Mouse (Mus musculus) telencephalon, adult 2 months (tissue): ENCODE data around the gene Cobl.

Source experiments
- DNase-seq: peaks from one replicate; pipeline ENCODE4 v3.0.0-alpha.2; 2011; ENCODE audit warnings: low read depth, low spot score

Gene Cobl

GRCm38 (mm10) chr11:12219594-12220530 is 244.9 kb downstream of the Cobl start:
- no peak for DNase-seq

- DNase-seq: no peak
Observed at GRCm38 (mm10) chr11:12216897-12217296, 247.9 kb downstream of the Cobl start.

- no peak for DNase-seq
Observed at GRCm38 (mm10) chr11:12215582-12215981, 249.2 kb downstream of the Cobl start.

GRCm38 (mm10) chr11:12208574-12208973 is 256.2 kb downstream of the Cobl start:
- DNase-seq: no peak

GRCm38 (mm10) chr11:12205201-12206161 is 259.3 kb downstream of the Cobl start:
- DNase-seq: no peak

GRCm38 (mm10) chr11:12199441-12199840 is 265.3 kb downstream of the Cobl start:
- no peak for DNase-seq

GRCm38 (mm10) chr11:12198700-12199349 is 265.9 kb downstream of the Cobl start:
- no peak for DNase-seq

GRCm38 (mm10) chr11:12198017-12198416 is 266.7 kb downstream of the Cobl start:
- DNase-seq: no peak

GRCm38 (mm10) chr11:12197542-12197941 is 267.2 kb downstream of the Cobl start:
- DNase-seq: no peak

GRCm38 (mm10) chr11:12195390-12195789 is 269.4 kb downstream of the Cobl start:
- DNase-seq: no peak

- no peak for DNase-seq
Observed at GRCm38 (mm10) chr11:12193369-12193768, 271.4 kb downstream of the Cobl start.

GRCm38 (mm10) chr11:12191386-12191785 is 273.4 kb downstream of the Cobl start:
- no peak for DNase-seq

- DNase-seq: no peak
Observed at GRCm38 (mm10) chr11:12190417-12190816, 274.3 kb downstream of the Cobl start.
